Mouse (Mus musculus): ENCODE results near the gene Bdh1. TPM values are rescaled to one million over a fixed set of nuclear protein-coding genes. Genes with fewer than 3 reads are reported as not detected.
"Not testable (repeated sequence)": the region's sequence is repeated elsewhere in the genome, so short reads cannot be mapped to it uniquely, and the experiment has no call there.

Bdh1 gene
- polyA plus RNA-seq, 2 experiments from 2014 or later: 19.9 to 38.0 TPM

DNA sequence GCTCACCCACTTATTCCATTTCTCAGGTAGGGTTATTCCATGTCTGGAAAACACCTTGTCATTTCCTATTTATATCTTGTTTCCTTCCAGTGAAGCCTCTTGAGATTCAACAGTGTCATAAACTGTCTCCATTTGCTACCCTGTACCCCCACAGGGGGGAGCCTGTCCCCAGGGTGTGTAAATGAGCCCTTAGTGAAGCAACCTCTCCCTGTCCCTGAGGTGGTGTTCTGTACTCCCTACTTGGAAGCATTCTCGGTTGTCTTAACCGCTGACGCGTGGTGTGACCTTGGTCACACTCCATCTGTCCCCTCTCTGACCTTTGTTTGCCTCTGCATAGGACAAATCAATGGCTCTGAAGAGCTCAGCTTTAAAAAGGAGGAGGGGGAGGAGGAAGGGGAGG lies 43.5 kb downstream of the Bdh1 start:
- ATAC-seq: no peak

DNA sequence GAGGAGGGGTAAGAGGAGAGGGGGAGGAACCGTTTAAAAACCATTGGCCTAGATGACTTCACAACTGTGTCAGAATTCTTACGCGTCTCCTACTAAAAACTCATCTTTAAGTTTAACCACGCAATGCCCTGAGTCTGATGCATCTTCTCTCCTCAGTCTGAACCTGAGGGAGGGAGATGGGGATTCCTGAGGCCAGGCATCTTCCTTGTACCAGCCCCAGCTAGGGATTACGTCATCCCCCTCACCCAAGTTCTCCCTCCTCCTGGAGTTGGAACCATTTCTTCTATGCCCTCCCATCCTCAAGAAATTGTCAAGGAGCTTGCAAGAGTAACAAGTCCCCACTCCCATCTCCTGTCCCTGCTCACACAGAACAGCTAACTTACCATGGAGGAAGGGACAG lies 44.0 kb downstream of the Bdh1 start:
- no peak for ATAC-seq

DNA sequence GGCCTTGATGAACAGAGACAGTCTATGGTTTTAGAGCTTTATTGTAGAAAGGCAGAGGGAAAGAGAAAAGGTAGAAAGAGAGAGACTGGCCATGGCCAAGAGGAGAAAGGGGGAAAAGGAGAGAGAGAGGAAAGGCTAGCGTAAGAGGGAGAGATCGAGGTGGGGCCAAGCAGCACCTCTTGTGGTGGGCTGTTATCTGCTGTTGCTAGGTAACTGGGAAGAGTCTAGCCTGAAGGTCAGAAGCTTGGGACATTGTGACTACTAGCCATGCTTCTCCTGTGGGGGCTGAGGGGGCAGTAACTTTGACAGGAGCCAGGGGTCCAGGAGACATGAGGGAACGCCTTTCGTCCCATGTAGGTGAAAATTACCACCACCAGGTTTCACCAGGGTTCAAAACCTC lies 48.7 kb downstream of the Bdh1 start:
- not testable (repeated sequence) for ATAC-seq

DNA sequence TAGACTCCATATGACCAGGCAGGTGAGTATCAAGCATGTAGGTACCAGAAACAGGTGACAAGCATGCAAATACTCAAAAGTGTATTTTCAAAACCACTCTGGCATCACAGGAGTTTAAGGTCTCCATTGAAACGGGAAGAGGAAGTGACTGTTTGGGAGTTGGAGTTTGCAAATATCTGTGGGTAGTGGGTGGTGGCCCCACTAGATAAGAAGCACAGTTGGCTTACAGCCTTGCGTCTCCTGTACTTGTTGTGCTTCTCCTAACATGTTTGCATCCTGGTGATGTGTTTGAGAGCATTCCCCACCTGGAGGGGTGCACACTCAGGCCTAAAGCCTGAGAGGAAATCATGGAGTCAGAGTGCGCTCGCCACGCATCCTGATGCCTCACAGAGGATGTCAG lies 49.9 kb downstream of the Bdh1 start:
- ATAC-seq: no peak

DNA sequence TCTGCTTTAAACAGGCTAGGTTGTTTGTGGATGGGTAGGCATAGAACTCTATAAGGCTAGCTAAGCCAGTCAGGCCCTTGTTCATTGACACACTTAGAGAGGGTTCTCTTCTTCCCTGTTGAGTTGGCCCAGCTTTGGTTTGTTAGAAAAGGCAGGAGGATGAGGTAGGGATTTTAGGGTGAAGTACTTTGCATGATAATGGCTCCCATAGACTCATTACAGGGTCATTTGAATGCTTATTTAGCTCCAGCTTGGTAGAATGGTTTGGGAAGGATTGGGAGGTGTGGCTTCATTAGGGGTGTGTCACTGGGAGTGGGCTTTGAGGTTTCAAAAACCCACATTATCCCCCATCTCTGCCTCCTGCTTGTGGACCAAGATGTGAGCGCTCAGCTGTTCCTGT lies 51.1 kb downstream of the Bdh1 start:
- ATAC-seq: no peak

DNA sequence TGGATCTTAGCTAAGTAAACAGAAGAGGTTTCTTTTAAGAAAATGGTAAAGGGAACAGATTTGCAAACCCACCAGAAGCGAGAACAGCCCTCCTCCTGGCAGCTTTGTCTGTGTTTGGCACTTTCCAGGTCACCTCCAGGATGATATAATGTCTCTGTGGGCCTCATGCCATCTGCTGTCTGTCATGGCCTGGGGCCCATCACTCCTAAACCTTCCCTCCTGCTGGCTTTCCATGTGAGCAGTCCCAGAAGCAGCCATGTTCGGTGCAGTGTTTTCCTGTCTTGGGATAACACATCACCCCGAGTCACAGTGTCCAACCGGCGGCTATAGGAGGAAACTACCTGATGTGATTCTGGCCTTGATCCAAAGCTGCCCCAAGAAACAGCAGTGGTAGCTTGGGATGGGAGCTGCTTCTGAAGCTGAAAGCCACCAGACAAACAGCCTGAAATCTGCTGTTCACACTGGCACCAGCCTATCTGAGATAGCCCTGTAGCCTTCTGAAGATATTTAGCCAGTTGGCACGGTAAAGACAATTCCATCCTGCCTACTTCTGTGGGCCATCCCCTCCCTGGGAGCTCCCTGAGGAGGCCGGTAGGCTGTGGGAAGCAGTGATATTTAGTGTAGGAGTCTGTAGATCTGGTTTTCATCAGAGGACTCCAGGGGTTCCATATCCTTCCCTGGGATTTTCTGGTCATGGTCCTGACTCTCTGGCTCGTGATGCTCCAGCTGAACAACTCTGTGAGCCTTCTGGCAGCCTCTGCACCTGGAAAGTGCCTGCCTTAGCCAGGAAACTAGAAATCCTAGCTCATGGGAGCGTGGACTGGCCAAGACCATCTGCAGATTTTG lies 53.3 kb downstream of the Bdh1 start:
- ATAC-seq: no peak

DNA sequence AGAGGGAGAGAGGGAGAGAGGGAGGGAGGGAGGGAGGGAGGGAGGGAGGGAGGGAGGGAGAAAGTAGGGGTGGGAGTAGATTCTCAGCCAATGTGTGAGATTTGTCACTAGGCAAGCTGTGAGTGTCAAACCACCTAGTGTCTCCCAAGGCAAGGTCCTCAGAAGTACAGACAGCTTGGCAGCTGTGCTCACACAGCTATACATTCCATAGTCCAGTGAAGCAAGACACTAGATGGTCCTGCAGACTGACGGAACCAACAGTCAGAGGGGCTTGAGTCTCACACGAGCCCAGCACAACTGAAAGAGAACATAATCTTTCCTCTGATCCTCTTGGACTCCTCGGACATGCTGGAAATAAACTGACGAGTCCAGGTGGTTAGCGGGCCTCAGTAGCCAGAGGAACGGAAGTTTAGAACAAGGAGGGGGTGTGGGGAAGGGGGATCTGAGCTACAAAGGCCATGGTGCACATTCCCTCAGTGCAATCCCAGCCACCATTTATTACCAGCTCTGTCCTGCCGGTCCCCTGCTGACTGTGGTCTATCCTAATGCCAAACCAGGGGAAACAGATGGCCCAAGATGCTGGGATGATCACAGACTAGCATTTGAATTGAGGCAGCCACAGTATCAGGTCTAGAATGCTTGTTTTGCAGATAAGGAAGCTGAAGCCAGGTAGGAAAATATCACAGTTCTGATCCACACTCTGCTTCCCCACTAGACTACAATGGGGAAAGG lies 55.0 kb downstream of the Bdh1 start:
- no peak for ATAC-seq

DNA sequence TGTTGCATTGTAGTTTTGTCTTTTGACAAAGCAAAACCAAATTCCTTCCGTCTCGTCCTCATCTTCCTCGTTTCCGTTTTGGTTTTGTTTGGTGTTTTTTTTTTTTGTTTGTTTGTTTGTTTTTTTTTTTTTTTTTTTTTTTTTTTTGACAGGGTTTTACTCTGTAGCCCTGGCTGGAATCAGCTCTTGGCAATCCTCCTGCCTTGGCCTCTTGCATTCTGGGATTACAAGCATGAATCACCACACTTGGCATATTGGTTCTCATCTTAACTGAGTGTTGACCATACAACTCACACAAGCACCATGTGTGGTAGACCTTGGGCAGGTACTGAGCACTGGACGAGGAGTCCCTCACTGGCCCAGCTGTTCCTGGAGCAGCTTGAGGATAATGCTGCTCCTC lies 63.3 kb downstream of the Bdh1 start:
- ATAC-seq: no peak

DNA sequence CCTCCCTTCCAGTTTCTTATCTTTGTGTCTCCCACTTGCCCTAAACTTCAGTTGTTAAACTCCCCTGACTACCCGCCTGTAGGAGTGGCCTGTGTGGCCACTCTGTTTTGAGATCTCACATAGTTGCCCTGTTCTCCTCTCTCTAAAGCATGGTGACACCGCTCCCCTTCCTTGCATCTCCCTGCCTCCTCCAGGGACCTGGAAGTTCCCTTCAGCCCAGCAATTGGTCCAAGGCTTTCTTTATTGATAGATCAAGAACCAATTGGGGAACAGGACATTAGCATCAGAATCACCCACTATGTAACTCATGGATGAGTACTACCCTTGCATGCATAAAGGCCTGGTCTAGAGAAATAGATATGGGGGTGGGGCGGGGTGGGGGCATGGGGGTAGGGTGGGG lies 65.2 kb downstream of the Bdh1 start:
- ATAC-seq: no peak

DNA sequence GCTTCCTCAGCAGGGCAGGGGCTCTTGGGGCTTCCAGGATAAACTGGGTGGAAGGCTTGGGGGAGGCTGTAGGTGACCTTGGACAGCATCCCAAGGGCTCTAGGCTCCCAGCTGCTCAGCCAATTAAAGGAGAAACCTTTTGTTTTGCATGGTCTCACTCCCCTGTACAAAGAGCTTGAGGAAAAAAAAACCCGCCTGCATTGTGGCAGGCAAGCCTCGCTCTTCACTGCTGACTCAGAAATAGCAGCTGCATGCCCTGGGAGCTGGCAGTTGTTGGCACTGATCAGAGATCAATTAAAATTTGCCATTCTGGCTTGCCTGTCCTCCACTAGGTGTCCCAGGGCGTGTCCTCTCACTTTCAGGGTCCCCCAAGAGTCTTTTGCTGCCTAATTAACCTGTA lies 67.0 kb downstream of the Bdh1 start:
- ATAC-seq: no peak

DNA sequence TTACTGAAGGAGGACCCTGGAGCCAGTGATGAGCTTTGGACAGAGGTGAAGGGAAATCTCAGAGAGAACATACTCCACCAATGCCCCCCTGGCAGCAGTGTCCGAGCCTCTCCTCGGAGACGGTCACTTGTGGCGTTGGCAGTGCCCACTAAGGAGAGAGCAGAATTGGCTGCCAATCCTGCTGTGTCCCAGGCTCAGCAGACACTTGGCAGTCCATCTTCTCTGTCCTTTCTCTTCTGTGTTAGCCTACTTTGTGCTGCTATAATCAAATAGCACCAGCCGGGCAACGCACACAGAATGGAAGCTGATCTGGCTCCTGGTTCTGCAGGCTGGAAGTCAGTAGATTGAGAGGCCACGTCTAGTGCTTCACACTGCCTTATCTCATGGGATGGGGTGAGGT lies 68.9 kb downstream of the Bdh1 start:
- ATAC-seq: no peak

DNA sequence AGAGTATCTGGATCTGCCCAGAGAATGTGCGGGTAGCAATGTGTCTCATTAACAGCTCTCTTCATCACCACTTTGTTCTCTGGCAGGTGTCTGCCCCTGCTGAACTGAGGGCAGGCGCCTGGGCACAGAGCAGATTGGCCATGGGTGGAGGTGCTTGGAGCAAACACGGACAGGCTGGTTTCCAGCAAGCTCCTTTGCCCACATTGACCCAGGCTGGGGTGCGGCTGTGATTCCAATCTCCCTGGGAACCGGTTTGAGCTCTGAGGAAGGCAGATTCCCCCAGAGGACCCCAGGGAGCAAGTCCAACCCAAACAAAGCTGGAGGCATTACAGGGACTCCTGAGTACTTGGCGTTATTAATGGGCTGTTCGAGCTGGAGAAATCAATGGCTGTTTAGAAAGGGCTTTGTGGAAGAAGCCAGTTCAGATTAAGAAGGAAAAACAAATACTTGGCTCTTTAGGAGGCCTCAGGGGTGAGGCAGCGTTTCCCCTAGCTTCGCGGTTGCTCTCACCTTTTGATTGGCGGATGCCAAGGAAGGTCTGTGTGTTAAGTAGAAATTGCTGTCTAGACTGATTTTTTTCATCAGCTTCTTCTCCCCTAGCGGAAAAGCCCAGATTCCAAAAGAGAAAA lies 71.0 kb downstream of the Bdh1 start:
- ATAC-seq: no peak

DNA sequence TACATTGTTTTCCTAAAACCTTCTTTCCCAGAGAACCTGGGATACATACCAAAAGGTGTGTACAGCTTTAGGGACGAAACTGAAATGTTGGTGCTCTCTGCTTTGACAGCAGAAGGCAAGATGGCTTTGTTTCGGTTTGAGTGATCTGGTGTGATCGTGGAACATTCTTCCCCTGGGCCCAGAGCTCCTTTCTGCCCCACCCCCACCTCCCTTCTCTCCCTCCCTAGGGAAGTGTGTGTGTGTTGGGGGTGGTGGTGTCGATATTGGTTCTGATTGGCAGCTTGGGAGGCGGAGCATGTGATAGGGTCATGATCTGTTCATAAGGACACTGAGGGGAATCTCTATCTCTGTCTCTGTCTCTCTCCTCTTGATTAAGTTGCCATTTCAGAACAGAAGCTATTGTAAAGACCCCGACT lies 71.5 kb downstream of the Bdh1 start:
- ATAC-seq: no peak

DNA sequence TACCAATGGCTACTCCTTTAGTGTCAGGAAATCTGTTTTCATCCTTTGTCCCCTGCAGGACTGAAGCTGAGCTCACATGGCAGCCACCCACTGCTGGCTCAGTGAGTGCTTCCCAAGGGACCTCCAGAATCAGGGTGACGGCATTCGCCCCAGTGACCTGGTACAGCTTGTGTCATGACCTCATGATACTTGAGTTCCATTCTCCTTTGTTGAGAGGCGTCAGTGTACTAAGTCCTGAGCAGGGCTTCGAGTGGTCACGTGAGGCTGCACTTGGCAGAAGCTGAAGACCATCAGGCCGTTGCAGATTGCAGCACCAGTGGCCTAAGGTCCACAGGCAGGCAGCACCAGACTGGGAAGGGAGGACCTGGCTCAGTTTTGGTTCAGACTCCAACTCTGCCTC lies 71.9 kb downstream of the Bdh1 start:
- no peak for ATAC-seq

DNA sequence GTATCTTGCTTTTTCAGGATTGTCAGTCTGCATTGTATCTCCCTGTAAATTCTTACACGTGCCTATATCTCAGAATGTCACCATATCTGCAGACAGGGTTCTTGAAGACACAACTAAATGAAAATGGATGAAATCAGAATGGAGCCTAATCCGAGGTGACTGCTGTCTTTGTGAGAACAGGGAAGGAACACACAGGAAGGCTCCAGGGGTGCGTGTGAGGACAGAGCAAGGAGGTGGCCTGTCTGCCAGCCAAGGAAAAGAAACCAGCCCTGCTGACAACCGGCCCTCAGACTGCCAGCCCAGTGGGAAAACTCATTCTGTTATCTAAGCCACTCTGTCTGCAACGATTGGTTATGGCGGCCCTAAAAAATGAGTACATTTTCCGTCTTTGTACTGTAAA lies 73.3 kb downstream of the Bdh1 start:
- ATAC-seq: no peak

DNA sequence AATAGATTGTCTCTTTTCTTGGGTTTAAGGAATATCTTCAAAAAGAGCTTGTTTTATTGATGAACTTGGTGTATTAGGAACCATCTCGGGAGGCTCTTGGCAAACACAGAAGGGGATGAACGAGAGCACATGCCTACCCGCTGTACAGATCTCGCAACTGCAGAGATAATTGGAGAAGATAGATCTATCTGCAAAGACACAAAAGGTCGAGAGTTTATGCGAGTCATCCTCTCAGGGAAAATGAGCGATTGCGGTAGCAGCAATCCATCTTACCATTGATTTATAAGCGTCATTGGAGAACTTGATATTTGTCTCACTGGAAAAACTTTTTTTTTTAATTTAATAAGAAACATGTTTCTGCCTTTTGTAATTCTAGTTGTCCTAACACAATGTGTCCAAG lies 73.7 kb downstream of the Bdh1 start:
- no peak for ATAC-seq

DNA sequence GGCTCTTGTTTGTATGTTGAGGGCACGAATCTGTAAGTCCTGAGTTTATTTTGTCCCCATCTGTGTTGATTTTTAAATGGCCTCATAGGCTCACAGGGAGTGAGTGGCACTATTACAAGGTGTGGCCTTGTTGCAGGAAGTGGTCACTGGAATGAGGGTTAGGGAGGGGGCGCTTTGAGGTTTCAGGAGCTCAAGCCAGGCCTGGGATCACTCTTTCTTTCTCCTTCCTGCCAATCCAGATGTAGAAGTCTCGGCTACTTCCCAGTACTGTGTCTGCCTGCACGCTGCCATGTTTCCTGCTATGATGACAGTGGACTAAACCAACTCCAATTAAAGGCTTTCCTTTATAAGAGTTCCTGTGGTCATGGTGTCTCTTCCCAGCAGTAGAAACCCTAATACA lies 76.3 kb downstream of the Bdh1 start:
- no peak for ATAC-seq

DNA sequence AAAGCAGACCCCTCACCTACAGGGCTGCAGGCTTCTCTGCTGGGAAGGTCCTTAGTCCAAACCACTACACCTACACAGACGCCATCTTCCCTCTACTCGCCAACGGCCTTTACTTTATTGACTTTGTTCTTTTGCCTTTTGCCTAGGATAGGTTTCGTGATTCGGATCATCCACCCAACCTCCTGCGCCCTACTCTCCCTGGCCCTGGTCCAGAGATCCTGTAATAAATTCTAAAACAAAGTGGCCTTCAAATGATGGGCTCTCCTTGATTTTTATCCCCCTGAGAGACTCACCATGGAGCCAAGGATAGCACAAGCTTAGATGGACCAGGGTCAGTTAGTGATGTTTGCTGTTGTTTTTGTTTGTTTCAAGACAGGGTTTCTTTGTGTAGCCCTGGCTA lies 76.9 kb downstream of the Bdh1 start:
- no peak for ATAC-seq

DNA sequence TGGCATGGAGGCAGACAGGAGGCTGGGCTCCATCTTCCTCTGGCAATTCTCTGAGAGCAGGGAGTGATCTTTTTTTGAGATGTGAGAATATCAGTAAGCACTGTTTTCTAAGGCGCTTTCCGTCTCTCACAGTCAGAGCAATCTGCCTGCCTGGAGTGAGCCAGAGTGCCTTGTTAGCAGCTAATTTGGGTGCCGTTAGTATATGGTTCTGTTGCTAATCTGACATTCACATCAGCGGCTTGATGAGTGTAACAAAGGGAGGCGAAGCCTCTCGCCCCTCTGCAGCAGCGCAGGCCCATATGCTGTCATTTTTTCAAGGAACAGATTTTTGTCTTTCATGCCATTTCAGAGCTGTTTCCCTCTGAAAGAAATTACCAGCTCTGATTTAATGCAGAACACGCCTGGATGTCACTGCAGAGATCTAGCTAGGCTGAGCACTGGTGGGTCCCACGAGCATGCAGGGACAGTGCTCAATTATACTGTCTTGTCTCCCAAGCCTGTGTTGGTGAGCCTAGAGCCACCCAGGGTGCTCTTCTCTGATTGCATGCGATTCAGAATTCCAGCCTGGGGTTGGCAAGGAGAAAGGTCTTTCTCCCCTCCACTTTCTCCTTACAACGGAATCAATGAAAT lies 77.7 kb downstream of the Bdh1 start:
- no peak for ATAC-seq

DNA sequence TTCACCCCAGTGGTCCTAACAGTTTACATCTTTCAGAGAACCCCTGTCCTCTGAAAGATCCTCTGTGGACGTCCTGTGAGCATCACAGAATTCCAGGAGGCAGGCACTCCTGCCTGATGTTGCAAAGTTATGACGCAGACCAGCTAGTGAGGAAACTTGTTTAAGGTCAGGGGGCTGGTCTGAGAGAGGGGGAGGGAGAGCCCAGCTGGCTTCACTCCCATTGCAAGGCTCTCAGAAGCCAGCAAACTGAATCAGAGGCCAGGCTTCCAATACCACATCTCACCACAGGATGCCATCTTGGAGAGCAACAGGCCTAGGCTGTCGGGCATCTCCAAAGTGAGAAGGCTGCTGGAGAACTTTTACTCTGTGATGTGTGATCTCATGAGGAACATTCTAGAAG lies 78.5 kb downstream of the Bdh1 start:
- ATAC-seq: no peak

DNA sequence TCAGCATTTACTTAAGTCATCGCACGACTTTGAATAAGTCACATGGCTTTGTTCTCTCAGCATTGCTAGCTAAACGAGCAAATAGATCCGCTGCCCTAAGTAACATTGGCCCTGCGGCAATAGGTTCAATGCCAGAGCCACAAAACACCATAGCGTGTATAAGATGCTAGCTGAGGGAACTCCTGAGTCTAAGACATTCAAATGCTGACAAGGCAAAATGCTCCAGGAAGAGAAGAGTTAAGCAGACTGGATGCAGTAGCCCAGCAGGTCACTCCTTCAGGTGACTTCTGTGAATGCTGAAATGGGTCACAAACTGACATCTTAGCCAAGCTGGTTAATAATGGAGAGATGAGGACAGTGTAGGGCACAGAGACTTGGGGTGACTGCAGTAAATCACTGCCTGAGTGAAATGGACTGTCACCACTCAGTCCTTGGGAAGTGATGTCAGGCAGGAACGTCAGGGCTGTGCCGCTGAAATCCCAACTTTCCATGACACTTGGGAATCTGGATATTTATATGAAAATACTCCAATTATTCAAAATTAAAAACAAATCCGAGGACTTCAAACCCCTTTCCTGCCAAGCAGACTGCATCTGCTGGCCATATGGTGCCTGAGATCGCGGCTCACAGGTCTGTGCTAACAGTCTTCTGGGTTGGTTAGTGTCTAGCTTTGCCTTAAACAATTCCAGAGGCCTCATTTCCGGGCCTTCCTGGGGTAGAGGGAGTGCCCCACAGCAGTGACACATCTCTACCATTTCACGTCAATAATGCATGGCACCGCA lies 79.1 kb downstream of the Bdh1 start:
- ATAC-seq: no peak

DNA sequence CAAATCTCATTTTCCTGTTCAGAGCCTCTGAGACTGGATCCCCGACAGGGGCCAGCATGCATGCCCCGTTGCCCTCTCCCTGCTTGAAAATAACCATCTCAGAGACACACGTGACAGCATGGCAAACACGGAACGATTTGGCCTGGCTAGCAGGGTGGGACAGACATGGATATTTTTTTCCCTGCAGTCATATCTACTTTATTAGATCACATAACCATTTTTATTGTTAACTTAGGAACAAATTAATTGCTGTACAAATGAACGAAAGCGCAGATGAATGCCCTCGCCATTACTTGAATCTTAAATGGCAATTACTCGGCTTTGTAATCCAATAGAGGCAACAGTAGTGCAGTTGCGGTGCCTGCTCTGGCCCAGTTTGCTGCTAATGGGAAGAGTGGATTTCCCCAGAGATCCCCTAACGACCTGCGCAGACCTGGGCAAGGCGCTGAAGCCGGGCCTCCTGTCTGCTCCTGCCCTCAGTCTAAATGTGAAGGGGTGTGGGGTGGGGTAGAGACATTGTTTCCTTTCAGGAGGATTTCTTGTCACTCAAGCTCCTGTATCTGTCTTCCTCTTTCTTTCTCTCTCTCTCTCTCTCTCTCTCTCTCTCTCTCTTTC lies 79.8 kb downstream of the Bdh1 start:
- no peak for ATAC-seq

Data from CD4-positive, CD25-positive, alpha-beta regulatory T cell, adult 4 months (primary cell).